Mouse (Mus musculus) limb, embryonic 14.5 days (tissue): ENCODE results near the gene Adgrf5. TPM values are rescaled to one million over a fixed set of nuclear protein-coding genes. Genes with fewer than 3 reads are reported as not detected.

Experiments
- ATAC-seq: fragments of 200-750 bp; cut with Nextera tagmentation; 2 replicates; pipeline ENCODE4 v1.8.0; 2017; ENCODE audit warnings: low read depth, moderate number of reproducible peaks, moderate TSS enrichment; ENCODE audit not compliant: low FRiP score
- DNase-seq: peaks from one replicate; pipeline ENCODE4 v3.0.0-alpha.2; 2015; ENCODE audit warnings: low spot score
- H3K27ac ChIP-seq: fragments of 300-500 bp; sonication (generic); replicated peaks from 2 replicates; pipeline ENCODE4 v1.5.1; 2014; ENCODE audit warnings: low read depth, mild to moderate bottlenecking, low read length, moderate library complexity, mixed read lengths
- H3K27me3 ChIP-seq: fragments of 300-500 bp; sonication (generic); 2 replicates; pipeline ENCODE4 v1.6.1; 2014; ENCODE audit warnings: low read length, mixed read lengths; ENCODE audit not compliant: control insufficient read depth, insufficient read depth
- H3K36me3 ChIP-seq: fragments of 300-500 bp; sonication (generic); 2 replicates; pipeline ENCODE4 v1.6.1; 2014; ENCODE audit warnings: mild to moderate bottlenecking, low read length, moderate library complexity, mixed read lengths; ENCODE audit not compliant: control insufficient read depth, insufficient read depth
- H3K4me1 ChIP-seq: fragments of 300-500 bp; sonication (generic); 2 replicates; pipeline ENCODE4 v1.6.1; 2014; ENCODE audit warnings: antibody characterized with exemption, low read length, mixed read lengths; ENCODE audit not compliant: control insufficient read depth, insufficient read depth
- H3K4me2 ChIP-seq: fragments of 300-500 bp; sonication (generic); replicated peaks from 2 replicates; pipeline ENCODE4 v1.6.1; 2014; ENCODE audit warnings: low read depth, mild to moderate bottlenecking, low read length, moderate library complexity; ENCODE audit not compliant: severe bottlenecking
- H3K4me3 ChIP-seq: fragments of 300-500 bp; sonication (generic); replicated peaks from 2 replicates; pipeline ENCODE4 v1.5.1; 2014; ENCODE audit warnings: low read length
- H3K9ac ChIP-seq: fragments of 300-500 bp; sonication (generic); 2 replicates; pipeline ENCODE4 v1.6.1; 2014; ENCODE audit warnings: mild to moderate bottlenecking, low read depth, low read length, moderate library complexity; ENCODE audit not compliant: severe bottlenecking
- H3K9me3 ChIP-seq: fragments of 300-500 bp; sonication (generic); 2 replicates; pipeline ENCODE4 v1.6.1; 2016; ENCODE audit warnings: low read length; ENCODE audit not compliant: control insufficient read depth
- POLR2A ChIP-seq: fragments of 200-500 bp; IDR thresholded peaks from 2 replicates; pipeline ENCODE4 v1.8.0; 2012; ENCODE audit warnings: inconsistent platforms, mild to moderate bottlenecking, moderate library complexity, borderline replicate concordance; ENCODE audit not compliant: insufficient read depth, insufficient read length; ENCODE audit errors: extremely low read depth
- WGBS: fragments of 180-500 bp; shearing (Covaris S2); extraction: QIAGEN DNeasy Blood & Tissue Kit; methylation state at CpG from one replicate; pipeline ENCODE4 v1.1.7; 2014; 5-methylcytosine and 5-hydroxymethylcytosine counted together
- polyA plus RNA-seq, 2 experiments: library from polyadenylated mRNA; depleted of rRNA in 1 of 2; stranded (reverse) in 1 of 2; unstranded in 1 of 2; fragments of >200 nt; fragmentation: Nextera tagmentation in 1 of 2; extraction: Ambion mirVana in 1 of 2; gene quantifications; 2 replicates each; pipeline versions ENCODE4 v1.2.1 to v1.2.3; 2012 to 2014

Adgrf5 gene
- polyA plus RNA-seq, 2 experiments = 7.7 to 11.9 TPM

DNA sequence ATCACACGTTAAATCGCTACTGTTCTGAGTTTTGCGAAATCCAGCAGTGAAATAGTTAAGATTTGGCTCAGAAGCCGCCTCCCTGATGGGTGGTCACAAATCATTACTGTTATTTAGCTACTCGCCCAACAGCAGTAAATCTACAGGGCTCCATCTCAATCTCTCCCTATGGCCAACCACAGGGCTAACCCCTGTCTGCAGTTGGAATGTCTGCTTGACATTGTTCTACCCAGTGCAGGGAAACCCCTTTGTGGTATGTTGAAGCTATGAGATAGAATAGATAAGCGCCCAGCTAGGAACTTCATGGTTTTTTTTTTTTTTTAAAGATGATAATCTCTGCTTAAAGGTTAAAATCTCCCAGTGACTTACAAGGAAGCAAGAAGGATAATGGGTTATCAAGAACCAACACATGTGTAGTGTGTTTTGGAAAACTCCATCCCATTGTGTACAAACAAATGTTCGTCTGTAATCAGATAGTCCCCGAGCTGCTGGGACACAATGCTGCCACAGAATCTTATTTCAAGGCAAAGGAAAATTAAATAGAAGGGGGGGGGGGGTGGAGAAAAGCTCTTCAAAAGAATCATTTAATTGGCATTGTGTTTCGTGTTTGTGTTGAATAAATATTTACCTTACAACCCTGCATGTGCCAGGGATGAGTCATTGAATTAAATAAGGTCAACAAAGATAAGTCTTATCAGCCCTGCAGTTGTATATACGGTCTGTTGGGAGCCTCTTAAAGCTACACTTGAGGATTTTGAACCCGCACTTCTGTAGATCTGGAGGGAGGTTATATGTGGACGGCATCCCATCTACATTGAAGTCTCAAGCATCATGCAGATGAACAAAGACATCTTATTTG is 35.4 kb downstream of the Adgrf5 start:
- Histone ChIP-seq H3K4me3 (no peak overlapping the region), H3K4me1 (no peaks in the 10 kb centered on the region), H3K27me3 (no peaks in the 10 kb centered on the region), H3K4me2 (no peak overlapping the region), H3K9ac (no peak overlapping the region), H3K36me3 (no peaks in the 10 kb centered on the region), H3K27ac (no peak overlapping the region), H3K9me3 (no peaks in the 10 kb centered on the region)
- WGBS = 75% methylated on average over 12 of the region's 12 CpGs
- ATAC-seq (no peak), DNase-seq (no peak)
- no peak for TF ChIP-seq POLR2A

DNA sequence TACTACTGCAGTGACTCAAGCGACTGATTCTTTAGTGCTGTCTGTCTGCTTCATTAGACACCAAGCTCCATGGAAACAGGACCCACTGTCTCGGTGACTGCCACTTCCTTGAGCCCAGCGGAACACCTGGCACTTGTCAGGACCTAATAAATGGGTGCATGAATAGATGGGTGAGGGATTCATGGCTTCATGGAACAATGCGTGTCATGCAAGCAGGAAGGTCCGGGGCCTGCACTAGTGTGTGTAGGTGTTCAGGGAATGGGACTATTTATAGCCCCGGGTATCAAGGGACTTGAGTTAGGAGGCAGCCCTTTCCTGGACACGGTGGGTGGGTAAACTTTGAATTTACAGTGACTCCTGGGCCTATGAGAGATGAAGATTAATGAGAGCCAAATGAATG is 38.4 kb downstream of the Adgrf5 start:
- H3K4me2 ChIP-seq = no peak overlapping the region

DNA sequence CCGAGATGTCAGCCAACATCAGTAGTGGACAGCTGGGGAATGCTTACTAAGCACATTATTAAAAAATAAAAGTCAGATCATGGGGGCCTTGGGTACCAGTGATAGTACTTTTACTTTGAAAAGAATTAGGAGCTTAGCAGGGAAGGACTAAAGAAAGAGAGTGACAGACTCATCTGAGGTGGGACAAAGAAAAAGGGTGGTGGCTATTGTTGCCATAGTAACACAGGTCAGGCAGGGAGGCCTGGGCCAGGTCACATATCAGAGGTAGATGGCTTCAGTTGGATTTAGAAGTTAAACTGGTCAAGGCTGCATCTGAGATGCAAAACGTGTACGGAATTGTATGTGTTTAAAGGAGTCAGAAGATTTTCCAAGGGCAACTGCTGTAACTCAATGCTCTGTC is 38.9 kb downstream of the Adgrf5 start:
- TF ChIP-seq POLR2A = no peak
- H3K4me2 ChIP-seq = no peak overlapping the region
- DNase-seq = no peak
- H3K36me3 ChIP-seq = no peaks in the 10 kb centered on the region
- H3K4me3 ChIP-seq = no peak overlapping the region
- WGBS = 88% methylated on average over 3 of the region's 3 CpGs
- no peak overlapping the region for H3K9ac ChIP-seq
- H3K27ac ChIP-seq = no peak overlapping the region
- H3K9me3 ChIP-seq = no peaks in the 10 kb centered on the region
- H3K27me3 ChIP-seq = no peaks in the 10 kb centered on the region
- no peaks in the 10 kb centered on the region for H3K4me1 ChIP-seq
- no peak for ATAC-seq

More for the DNA sequence above, 38.4 kb downstream of the Adgrf5 start:
- 66% methylated on average over 7 of the region's 7 CpGs for WGBS
- Histone ChIP-seq H3K4me1 (no peaks in the 10 kb centered on the region), H3K27ac (no peak overlapping the region), H3K36me3 (no peaks in the 10 kb centered on the region), H3K9me3 (no peaks in the 10 kb centered on the region), H3K4me3 (no peak overlapping the region), H3K27me3 (no peaks in the 10 kb centered on the region), H3K9ac (no peak overlapping the region)
- no peak for TF ChIP-seq POLR2A
- ATAC-seq (no peak), DNase-seq (no peak)

DNA sequence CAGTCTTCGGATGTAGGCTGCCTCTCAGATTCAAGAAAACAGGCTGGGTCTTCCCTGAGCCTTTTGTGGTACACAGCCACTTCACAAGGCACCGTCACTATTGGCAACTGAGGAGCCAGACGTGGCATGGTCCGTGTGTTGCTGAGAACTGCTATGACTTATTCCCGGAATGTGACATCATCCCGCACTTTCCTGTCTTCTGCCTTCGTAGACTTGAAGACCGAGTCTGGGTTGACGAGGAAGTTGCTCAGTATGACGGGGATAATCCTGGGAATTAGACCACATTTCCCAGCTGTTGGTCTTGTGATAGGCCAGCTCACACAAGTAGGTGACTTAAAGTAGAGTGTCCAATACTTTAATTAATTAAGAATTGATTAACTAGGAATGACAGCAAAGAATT is 40.2 kb downstream of the Adgrf5 start:
- H3K27ac ChIP-seq = no peak overlapping the region
- TF ChIP-seq POLR2A = no peak
- no peak overlapping the region for H3K4me2 ChIP-seq
- ATAC-seq (no peak), DNase-seq (no peak)
- H3K36me3 ChIP-seq = no peaks in the 10 kb centered on the region
- H3K4me1 ChIP-seq = no peaks in the 10 kb centered on the region
- no peak overlapping the region for H3K9ac ChIP-seq
- no peaks in the 10 kb centered on the region for H3K27me3 ChIP-seq
- H3K9me3 ChIP-seq = no peaks in the 10 kb centered on the region
- H3K4me3 ChIP-seq = no peak overlapping the region
- WGBS = 79% methylated on average over 10 of the region's 10 CpGs

DNA sequence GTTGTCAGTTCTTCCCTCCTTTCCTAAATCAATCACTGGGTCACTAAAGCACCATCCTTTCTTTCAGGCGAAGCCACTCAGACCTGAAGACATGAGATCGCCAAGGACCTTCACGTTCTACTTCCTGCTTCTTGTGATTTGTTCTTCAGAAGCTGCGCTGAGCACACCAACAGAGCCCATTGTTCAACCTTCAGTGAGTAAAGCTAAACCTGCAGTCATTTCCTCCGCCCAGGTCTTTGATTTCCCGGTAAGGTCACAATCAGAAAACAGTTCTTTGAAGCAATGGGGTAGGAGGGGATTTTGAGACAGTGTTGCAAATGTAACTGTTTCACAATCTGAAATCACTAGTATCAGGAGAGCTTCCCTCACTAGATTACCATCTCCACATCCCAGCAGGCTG is 43.6 kb downstream of the Adgrf5 start:
- H3K4me3 ChIP-seq = no peak overlapping the region
- ATAC-seq = no peak
- H3K27me3 ChIP-seq = no peaks in the 10 kb centered on the region
- no peak overlapping the region for H3K4me2 ChIP-seq
- H3K9ac ChIP-seq = no peak overlapping the region
- no peaks in the 10 kb centered on the region for H3K4me1 ChIP-seq
- no peaks in the 10 kb centered on the region for H3K36me3 ChIP-seq
- 66% methylated on average over 6 of the region's 6 CpGs for WGBS
- H3K9me3 ChIP-seq = no peaks in the 10 kb centered on the region
- DNase-seq = no peak
- no peak overlapping the region for H3K27ac ChIP-seq
- no peak for TF ChIP-seq POLR2A
